Mouse (Mus musculus): ENCODE measurements around the gene Psmc3. TPM values are rescaled to one million over a fixed set of nuclear protein-coding genes. Genes with fewer than 3 reads are reported as not detected.

The Psmc3 gene
- polyA plus RNA-seq, 1 experiment from 2014 or later = 309 TPM

- WGBS = 76% methylated on average over 9 of the region's 9 CpGs
Observed at GRCm38 (mm10) chr2:91088987-91089386, 35.2 kb downstream of the Psmc3 start.

GRCm38 (mm10) chr2:91090208-91090607, 36.4 kb downstream of the Psmc3 start:
- no peak for ATAC-seq (ENCODE audit: low read depth)
- DNase-seq (ENCODE audit: low spot score) = no peak
- no peaks in the 10 kb centered on the region for H3K4me1 ChIP-seq (ENCODE audit: control insufficient read depth, insufficient read depth, low read length)
- no peak overlapping the region for H3K4me2 ChIP-seq (ENCODE audit: low read depth, low read length)
- 62% methylated on average over 6 of the region's 6 CpGs for WGBS
- no peaks in the 10 kb centered on the region for H3K36me3 ChIP-seq (ENCODE audit: control insufficient read depth, insufficient read depth, low read length)
- H3K27ac ChIP-seq (replicated peaks; ENCODE audit: low read depth, low read length) = no peak overlapping the region
- H3K27me3 ChIP-seq (replicated peaks; ENCODE audit: control insufficient read depth, insufficient read depth, low read length) = no peaks in the 10 kb centered on the region
- H3K4me3 ChIP-seq (ENCODE audit: low read depth, low read length) = no peak overlapping the region
- no peak overlapping the region for H3K9ac ChIP-seq (ENCODE audit: low read depth, low read length)
- H3K9me3 ChIP-seq (ENCODE audit: control insufficient read depth, low read length) = no peaks in the 10 kb centered on the region

More at GRCm38 (mm10) chr2:91088987-91089386, 35.2 kb downstream of the Psmc3 start:
- Histone ChIP-seq H3K4me1 (ENCODE audit: control insufficient read depth, insufficient read depth, low read length) (no peaks in the 10 kb centered on the region), H3K9me3 (ENCODE audit: control insufficient read depth, low read length) (no peaks in the 10 kb centered on the region), H3K4me3 (ENCODE audit: low read depth, low read length) (no peak overlapping the region), H3K9ac (ENCODE audit: low read depth, low read length) (no peak overlapping the region), H3K36me3 (ENCODE audit: control insufficient read depth, insufficient read depth, low read length) (no peaks in the 10 kb centered on the region), H3K4me2 (ENCODE audit: low read depth, low read length) (no peak overlapping the region), H3K27me3 (replicated peaks; ENCODE audit: control insufficient read depth, insufficient read depth, low read length) (no peaks in the 10 kb centered on the region), H3K27ac (replicated peaks; ENCODE audit: low read depth, low read length) (no peak overlapping the region)
- ATAC-seq (ENCODE audit: low read depth) = no peak
- no peak for DNase-seq (ENCODE audit: low spot score)

- no peak overlapping the region for H3K9ac ChIP-seq (ENCODE audit: low read depth, low read length)
- no peak overlapping the region for H3K4me2 ChIP-seq (ENCODE audit: low read depth, low read length)
- DNase-seq (ENCODE audit: low spot score) = no peak
- WGBS = 66% methylated on average over 6 of the region's 6 CpGs
- no peak for ATAC-seq (ENCODE audit: low read depth)
- H3K9me3 ChIP-seq (ENCODE audit: control insufficient read depth, low read length) = no peaks in the 10 kb centered on the region
- H3K27ac ChIP-seq (replicated peaks; ENCODE audit: low read depth, low read length) = no peak overlapping the region
- no peaks in the 10 kb centered on the region for H3K36me3 ChIP-seq (ENCODE audit: control insufficient read depth, insufficient read depth, low read length)
- H3K4me3 ChIP-seq (ENCODE audit: low read depth, low read length) = no peak overlapping the region
- no peaks in the 10 kb centered on the region for H3K27me3 ChIP-seq (replicated peaks; ENCODE audit: control insufficient read depth, insufficient read depth, low read length)
- no peaks in the 10 kb centered on the region for H3K4me1 ChIP-seq (ENCODE audit: control insufficient read depth, insufficient read depth, low read length)
Observed at GRCm38 (mm10) chr2:91090827-91091226, 37.0 kb downstream of the Psmc3 start.

GRCm38 (mm10) chr2:91096524-91096923, 42.7 kb downstream of the Psmc3 start:
- Histone ChIP-seq H3K36me3 (ENCODE audit: control insufficient read depth, insufficient read depth, low read length) (no peaks in the 10 kb centered on the region), H3K27ac (replicated peaks; ENCODE audit: low read depth, low read length) (no peak overlapping the region), H3K4me2 (ENCODE audit: low read depth, low read length) (no peak overlapping the region), H3K27me3 (replicated peaks; ENCODE audit: control insufficient read depth, insufficient read depth, low read length) (no peaks in the 10 kb centered on the region), H3K4me3 (ENCODE audit: low read depth, low read length) (no peak overlapping the region), H3K4me1 (ENCODE audit: control insufficient read depth, insufficient read depth, low read length) (no peaks in the 10 kb centered on the region), H3K9me3 (ENCODE audit: control insufficient read depth, low read length) (no peaks in the 10 kb centered on the region), H3K9ac (ENCODE audit: low read depth, low read length) (no peak overlapping the region)
- DNase-seq (ENCODE audit: low spot score) (no peak), ATAC-seq (ENCODE audit: low read depth) (no peak)
- whole genome bisulfite sequencing = 65% methylated on average over 13 of the region's 14 CpGs

GRCm38 (mm10) chr2:91097015-91097414, 43.2 kb downstream of the Psmc3 start:
- WGBS = 91% methylated on average over 10 of the region's 10 CpGs
- no peak overlapping the region for H3K27ac ChIP-seq (replicated peaks; ENCODE audit: low read depth, low read length)
- H3K4me2 ChIP-seq (ENCODE audit: low read depth, low read length) = no peak overlapping the region
- no peaks in the 10 kb centered on the region for H3K27me3 ChIP-seq (replicated peaks; ENCODE audit: control insufficient read depth, insufficient read depth, low read length)
- no peaks in the 10 kb centered on the region for H3K4me1 ChIP-seq (ENCODE audit: control insufficient read depth, insufficient read depth, low read length)
- 0 out of 2 replicates have a peak overlapping the region, but pooled peaks have one; percentile 14 for H3K4me3 ChIP-seq (ENCODE audit: low read depth, low read length)
- no peaks in the 10 kb centered on the region for H3K9me3 ChIP-seq (ENCODE audit: control insufficient read depth, low read length)
- ATAC-seq (ENCODE audit: low read depth) = no peak
- H3K9ac ChIP-seq (ENCODE audit: low read depth, low read length) = 0 out of 2 replicates have a peak overlapping the region, but pooled peaks have one; percentile 48
- no peaks in the 10 kb centered on the region for H3K36me3 ChIP-seq (ENCODE audit: control insufficient read depth, insufficient read depth, low read length)
- no peak for DNase-seq (ENCODE audit: low spot score)

- Histone ChIP-seq H3K9me3 (ENCODE audit: control insufficient read depth, low read length) (no peaks in the 10 kb centered on the region), H3K4me1 (ENCODE audit: control insufficient read depth, insufficient read depth, low read length) (no peaks in the 10 kb centered on the region), H3K27me3 (replicated peaks; ENCODE audit: control insufficient read depth, insufficient read depth, low read length) (no peaks in the 10 kb centered on the region), H3K27ac (replicated peaks; ENCODE audit: low read depth, low read length) (no peak overlapping the region), H3K4me3 (ENCODE audit: low read depth, low read length) (no peak overlapping the region), H3K36me3 (ENCODE audit: control insufficient read depth, insufficient read depth, low read length) (no peaks in the 10 kb centered on the region), H3K4me2 (ENCODE audit: low read depth, low read length) (no peak overlapping the region), H3K9ac (ENCODE audit: low read depth, low read length) (0 out of 2 replicates have a peak overlapping the region, but pooled peaks have one; percentile 25)
- WGBS = 76% methylated on average over 2 of the region's 2 CpGs
- ATAC-seq (ENCODE audit: low read depth) = no peak
- DNase-seq (ENCODE audit: low spot score) = no peak
Observed at GRCm38 (mm10) chr2:91098156-91098555, 44.3 kb downstream of the Psmc3 start.

GRCm38 (mm10) chr2:91101124-91101740, 47.4 kb downstream of the Psmc3 start:
- DNase-seq (ENCODE audit: low spot score) = peak; percentile 93
- no peaks in the 10 kb centered on the region for H3K36me3 ChIP-seq (ENCODE audit: control insufficient read depth, insufficient read depth, low read length)
- H3K27ac ChIP-seq (replicated peaks; ENCODE audit: low read depth, low read length) = no peak overlapping the region
- H3K4me3 ChIP-seq (ENCODE audit: low read depth, low read length) = no peak overlapping the region
- no peaks in the 10 kb centered on the region for H3K4me1 ChIP-seq (ENCODE audit: control insufficient read depth, insufficient read depth, low read length)
- peak; percentile 95 for ATAC-seq (ENCODE audit: low read depth)
- 9% methylated on average over 7 of the region's 7 CpGs for WGBS
- no peak overlapping the region for H3K4me2 ChIP-seq (ENCODE audit: low read depth, low read length)
- no peaks in the 10 kb centered on the region for H3K27me3 ChIP-seq (replicated peaks; ENCODE audit: control insufficient read depth, insufficient read depth, low read length)
- H3K9ac ChIP-seq (ENCODE audit: low read depth, low read length) = peak overlapping the region; percentile 51; the same call in 1 of the 2 replicates
- H3K9me3 ChIP-seq (ENCODE audit: control insufficient read depth, low read length) = no peaks in the 10 kb centered on the region

GRCm38 (mm10) chr2:91108156-91108555, 54.3 kb downstream of the Psmc3 start:
- ATAC-seq (ENCODE audit: low read depth) = no peak
- Histone ChIP-seq H3K36me3 (ENCODE audit: control insufficient read depth, insufficient read depth, low read length) (no peaks in the 10 kb centered on the region), H3K4me3 (ENCODE audit: low read depth, low read length) (no peak overlapping the region), H3K9ac (ENCODE audit: low read depth, low read length) (no peak overlapping the region), H3K9me3 (ENCODE audit: control insufficient read depth, low read length) (no peaks in the 10 kb centered on the region), H3K4me1 (ENCODE audit: control insufficient read depth, insufficient read depth, low read length) (no peaks in the 10 kb centered on the region), H3K27ac (replicated peaks; ENCODE audit: low read depth, low read length) (no peak overlapping the region), H3K27me3 (replicated peaks; ENCODE audit: control insufficient read depth, insufficient read depth, low read length) (no peaks in the 10 kb centered on the region), H3K4me2 (ENCODE audit: low read depth, low read length) (no peak overlapping the region)
- WGBS = 88% methylated on average over 3 of the region's 3 CpGs
- no peak for DNase-seq (ENCODE audit: low spot score)

- Histone ChIP-seq H3K27ac (replicated peaks; ENCODE audit: low read depth, low read length) (no peak overlapping the region), H3K4me3 (ENCODE audit: low read depth, low read length) (no peak overlapping the region), H3K4me1 (ENCODE audit: control insufficient read depth, insufficient read depth, low read length) (no peaks in the 10 kb centered on the region), H3K4me2 (ENCODE audit: low read depth, low read length) (no peak overlapping the region), H3K9ac (ENCODE audit: low read depth, low read length) (no peak overlapping the region), H3K27me3 (replicated peaks; ENCODE audit: control insufficient read depth, insufficient read depth, low read length) (no peaks in the 10 kb centered on the region), H3K9me3 (ENCODE audit: control insufficient read depth, low read length) (no peaks in the 10 kb centered on the region), H3K36me3 (ENCODE audit: control insufficient read depth, insufficient read depth, low read length) (no peaks in the 10 kb centered on the region)
- WGBS = 83% methylated on average over 5 of the region's 5 CpGs
- ATAC-seq (ENCODE audit: low read depth) (no peak), DNase-seq (ENCODE audit: low spot score) (no peak)
Observed at GRCm38 (mm10) chr2:91109241-91109640, 55.4 kb downstream of the Psmc3 start.
